Mouse (Mus musculus) G1E (cell line): ENCODE data around the gene Ipo11.

Experiments used
- CTCF ChIP-seq: IDR thresholded peaks from 2 replicates; pipeline ENCODE4 v1.5.1; 2012; ENCODE audit warnings: low read depth, low read length, inconsistent platforms, mixed read lengths
- GATA1 ChIP-seq: IDR thresholded peaks from 2 replicates; pipeline ENCODE4 v1.6.1; 2012; ENCODE audit warnings: borderline replicate concordance, low read length, inconsistent platforms, mixed read lengths
- POLR2AphosphoS5 ChIP-seq: IDR thresholded peaks from 2 replicates; pipeline ENCODE4 v1.6.1; 2012; ENCODE audit warnings: low read depth, low read length, inconsistent platforms; ENCODE audit not compliant: insufficient replicate concordance
- TAL1 ChIP-seq: conservative IDR thresholded peaks from 2 replicates; pipeline ENCODE4 v1.6.1; 2012; ENCODE audit warnings: low read depth, low read length, inconsistent platforms, mixed read lengths

DNA sequence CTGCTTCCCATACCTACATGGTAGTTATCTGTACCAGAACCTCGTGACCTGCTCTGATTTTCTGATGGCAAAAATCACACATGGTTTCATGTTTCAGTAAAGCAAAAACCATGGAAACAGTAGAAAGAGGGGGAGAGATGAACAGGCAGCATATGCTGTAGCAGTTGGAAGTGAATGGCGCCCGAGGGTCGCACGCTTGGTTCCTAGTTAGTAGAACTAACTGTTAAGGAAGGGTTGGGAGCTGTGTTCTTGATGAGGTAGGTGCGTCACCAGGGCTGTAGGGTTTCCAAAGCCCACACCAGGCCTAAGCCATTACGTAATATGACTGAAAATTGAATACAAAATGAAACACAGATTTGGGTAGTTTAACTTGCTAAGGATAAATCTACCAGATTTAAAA is 126.6 kb downstream of the Ipo11 start:
- TF ChIP-seq CTCF (no peak), POLR2AphosphoS5 (no peak), TAL1 (no peak), GATA1 (no peak)
